Mouse (Mus musculus): ENCODE results near the gene Gm42421. TPM values are rescaled to one million over a fixed set of nuclear protein-coding genes. Genes with fewer than 3 reads are reported as not detected.

Gene Gm42421
- polyA plus RNA-seq, 1 experiment = not detected

DNA sequence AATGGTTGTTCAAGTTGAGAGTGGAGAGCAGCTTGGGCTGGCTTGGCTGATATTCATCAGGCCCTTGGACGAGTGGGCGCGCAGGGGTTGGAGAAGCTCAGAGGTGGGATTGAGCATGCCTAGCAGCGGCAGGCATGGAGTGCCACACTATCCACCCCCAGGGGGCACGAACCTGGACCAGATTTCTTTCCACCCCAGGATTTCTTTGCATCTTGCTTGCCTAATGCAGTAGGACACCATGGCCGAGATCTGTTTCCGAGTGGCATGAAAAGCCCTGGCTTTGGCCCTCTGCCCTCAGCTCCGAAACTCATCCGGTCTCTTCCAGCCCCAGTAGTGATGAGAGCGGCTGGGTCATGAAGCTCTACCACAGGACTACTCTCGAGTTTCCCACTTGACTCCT lies 5.4 kb downstream of the Gm42421 start:
- no peak overlapping the region for H3K27ac ChIP-seq (ENCODE audit: insufficient read depth, low read length)
- H3K4me3 ChIP-seq (ENCODE audit: insufficient read depth, low read length) = no peak overlapping the region
- H3K4me1 ChIP-seq (ENCODE audit: control insufficient read depth, insufficient read depth, low read length) = no peaks in the 10 kb centered on the region
- TF ChIP-seq CTCF (IDR thresholded peaks at IDR 0.05; ENCODE audit: borderline replicate concordance, insufficient read depth, low read length) (no peak), POLR2A (IDR thresholded peaks at IDR 0.05; ENCODE audit: low read depth, low read length) (no peak)

DNA sequence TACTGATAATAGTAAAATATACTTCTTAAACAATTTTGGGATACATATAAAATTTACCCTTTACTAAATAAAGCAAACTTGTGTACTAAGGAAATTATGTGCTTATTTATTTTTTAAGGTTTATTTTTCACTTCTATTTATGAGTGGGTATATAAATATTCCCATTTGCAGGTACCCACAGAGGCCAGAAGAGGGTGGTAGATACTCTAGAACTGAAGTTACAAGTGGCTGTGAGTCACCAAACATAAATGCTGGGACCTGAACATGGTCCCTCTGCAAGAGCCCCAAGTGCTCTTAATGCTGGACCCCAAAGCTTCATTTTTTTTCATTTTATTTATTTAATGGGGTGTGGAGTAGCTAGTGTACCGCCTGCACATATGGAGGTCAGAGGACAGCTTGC lies 5.9 kb downstream of the Gm42421 start:
- TF ChIP-seq POLR2A (IDR thresholded peaks at IDR 0.05; ENCODE audit: low read depth, low read length) (no peak), CTCF (IDR thresholded peaks at IDR 0.05; ENCODE audit: borderline replicate concordance, insufficient read depth, low read length) (no peak)
- Histone ChIP-seq H3K27ac (ENCODE audit: insufficient read depth, low read length) (no peak overlapping the region), H3K4me1 (ENCODE audit: control insufficient read depth, insufficient read depth, low read length) (no peaks in the 10 kb centered on the region), H3K4me3 (ENCODE audit: insufficient read depth, low read length) (no peak overlapping the region)

DNA sequence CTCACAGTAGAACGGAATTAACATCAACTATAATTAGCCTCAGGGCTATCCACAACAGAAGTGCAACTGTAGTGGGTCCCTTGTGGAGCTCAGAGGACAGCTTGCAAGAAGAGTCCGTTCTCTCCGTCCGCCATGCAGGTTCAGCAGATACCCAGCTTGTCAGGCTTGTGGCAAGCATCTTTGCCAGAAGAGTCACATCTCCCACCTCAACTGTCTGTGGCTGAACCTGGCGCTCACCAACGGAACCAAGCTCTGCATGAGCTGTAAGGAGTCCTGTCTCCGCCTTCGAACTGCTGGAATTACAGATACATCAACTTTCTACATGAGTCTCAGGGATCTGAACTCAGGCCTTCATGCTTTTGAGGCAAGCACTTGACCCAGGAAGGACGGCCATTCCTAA lies 8.2 kb downstream of the Gm42421 start:
- Histone ChIP-seq H3K4me1 (ENCODE audit: control insufficient read depth, insufficient read depth, low read length) (no peaks in the 10 kb centered on the region), H3K27ac (ENCODE audit: insufficient read depth, low read length) (no peak overlapping the region)
- TF ChIP-seq POLR2A (IDR thresholded peaks at IDR 0.05; ENCODE audit: low read depth, low read length) (no peak), CTCF (IDR thresholded peaks at IDR 0.05; ENCODE audit: borderline replicate concordance, insufficient read depth, low read length) (no peak)

DNA sequence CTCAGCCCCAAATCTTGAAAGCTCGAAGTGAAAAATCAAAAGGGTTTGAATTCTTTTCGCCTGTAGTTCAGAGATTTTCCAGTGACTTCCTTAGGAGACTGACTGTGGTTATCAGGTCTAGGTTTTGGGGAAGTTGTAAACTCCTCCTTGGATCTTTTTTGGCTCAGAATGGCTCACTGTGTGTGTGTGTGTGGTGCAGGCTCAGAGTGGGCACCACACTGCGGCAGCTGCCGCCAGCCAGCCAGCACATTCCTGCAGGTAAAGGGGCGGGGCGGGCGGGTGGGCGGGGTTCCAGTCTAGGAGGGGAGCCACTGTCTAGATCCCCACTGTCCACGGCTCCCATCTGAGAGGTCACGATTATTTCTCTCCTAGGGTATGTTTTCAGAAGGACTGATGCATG lies 13.6 kb downstream of the Gm42421 start:
- no peak for TF ChIP-seq CTCF (IDR thresholded peaks at IDR 0.05; ENCODE audit: borderline replicate concordance, insufficient read depth, low read length)
- TF ChIP-seq POLR2A (IDR thresholded peaks at IDR 0.05; ENCODE audit: low read depth, low read length) = no peak
- no peak overlapping the region for H3K27ac ChIP-seq (ENCODE audit: insufficient read depth, low read length)
- no peak overlapping the region for H3K4me3 ChIP-seq (ENCODE audit: insufficient read depth, low read length)
- no peaks in the 10 kb centered on the region for H3K4me1 ChIP-seq (ENCODE audit: control insufficient read depth, insufficient read depth, low read length)

More for the DNA sequence above, 8.2 kb downstream of the Gm42421 start:
- no peak overlapping the region for H3K4me3 ChIP-seq (ENCODE audit: insufficient read depth, low read length)

DNA sequence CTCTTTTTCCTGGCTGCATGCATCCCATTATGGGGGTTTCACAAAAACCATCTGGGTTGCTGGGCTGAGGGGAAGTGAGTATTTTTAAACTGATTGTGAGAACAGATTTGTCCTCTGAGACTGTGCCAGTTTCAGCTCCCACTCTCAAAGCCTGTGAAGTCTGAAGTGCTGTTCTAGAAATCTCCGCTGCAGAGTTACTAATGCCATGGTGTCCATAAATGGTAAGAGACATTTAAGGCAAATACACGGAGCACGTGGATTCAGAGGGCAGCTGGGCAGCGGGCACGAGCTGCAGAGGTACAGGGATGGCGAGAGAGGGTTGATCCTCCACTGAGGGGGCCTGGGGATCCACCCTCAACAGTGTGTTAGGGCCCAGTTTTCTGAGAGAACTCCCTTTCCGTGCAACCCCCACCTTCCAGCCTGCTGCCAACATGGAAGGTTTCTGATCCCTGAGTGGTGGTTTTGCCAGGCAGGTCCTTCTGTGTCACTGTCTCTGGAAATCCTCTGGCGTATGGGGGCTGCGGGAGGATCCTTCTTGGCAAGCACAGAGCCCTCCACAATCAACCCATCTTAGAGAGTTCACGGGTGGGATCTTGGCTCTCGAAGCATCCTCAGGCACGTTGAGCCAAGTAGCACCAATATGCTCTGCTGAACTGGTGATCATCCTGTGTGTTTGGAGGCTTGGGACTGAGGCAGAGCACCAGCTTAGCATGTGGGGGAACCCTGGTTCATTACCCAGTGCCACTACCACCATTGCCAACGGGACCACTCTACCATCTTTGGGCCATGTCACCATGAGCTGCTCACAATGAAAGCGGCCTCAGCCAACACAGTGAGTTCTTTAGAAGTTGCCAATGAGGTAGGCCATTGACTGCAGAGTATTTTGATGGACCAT lies 15.5 kb downstream of the Gm42421 start:
- TF ChIP-seq POLR2A (IDR thresholded peaks at IDR 0.05; ENCODE audit: low read depth, low read length) (no peak), CTCF (IDR thresholded peaks at IDR 0.05; ENCODE audit: borderline replicate concordance, insufficient read depth, low read length) (no peak)
- Histone ChIP-seq H3K4me1 (ENCODE audit: control insufficient read depth, insufficient read depth, low read length) (no peaks in the 10 kb centered on the region), H3K4me3 (ENCODE audit: insufficient read depth, low read length) (no peak overlapping the region), H3K27ac (ENCODE audit: insufficient read depth, low read length) (no peak overlapping the region)

DNA sequence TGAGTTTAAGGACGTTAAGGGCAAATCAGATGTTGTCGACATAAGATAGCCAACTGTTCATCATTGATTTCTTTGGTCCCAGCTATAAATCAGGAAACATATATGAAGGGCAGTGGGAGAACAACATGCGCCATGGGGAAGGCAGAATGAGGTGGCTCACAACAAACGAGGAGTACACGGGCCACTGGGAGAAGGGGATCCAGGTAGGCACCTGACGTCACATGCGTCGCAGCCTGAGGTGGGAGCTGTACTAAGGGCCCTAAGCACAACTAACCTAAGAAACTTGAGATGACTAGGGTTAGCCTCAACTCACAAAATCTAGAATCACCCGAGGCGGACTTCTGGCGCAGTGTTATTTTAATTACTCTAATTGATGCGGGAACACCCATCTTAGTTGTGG lies 20.4 kb downstream of the Gm42421 start:
- no peaks in the 10 kb centered on the region for H3K4me1 ChIP-seq (ENCODE audit: control insufficient read depth, insufficient read depth, low read length)
- TF ChIP-seq POLR2A (IDR thresholded peaks at IDR 0.05; ENCODE audit: low read depth, low read length) (no peak), CTCF (IDR thresholded peaks at IDR 0.05; ENCODE audit: borderline replicate concordance, insufficient read depth, low read length) (no peak)
- H3K27ac ChIP-seq (ENCODE audit: insufficient read depth, low read length) = no peak overlapping the region
- H3K4me3 ChIP-seq (ENCODE audit: insufficient read depth, low read length) = no peak overlapping the region

DNA sequence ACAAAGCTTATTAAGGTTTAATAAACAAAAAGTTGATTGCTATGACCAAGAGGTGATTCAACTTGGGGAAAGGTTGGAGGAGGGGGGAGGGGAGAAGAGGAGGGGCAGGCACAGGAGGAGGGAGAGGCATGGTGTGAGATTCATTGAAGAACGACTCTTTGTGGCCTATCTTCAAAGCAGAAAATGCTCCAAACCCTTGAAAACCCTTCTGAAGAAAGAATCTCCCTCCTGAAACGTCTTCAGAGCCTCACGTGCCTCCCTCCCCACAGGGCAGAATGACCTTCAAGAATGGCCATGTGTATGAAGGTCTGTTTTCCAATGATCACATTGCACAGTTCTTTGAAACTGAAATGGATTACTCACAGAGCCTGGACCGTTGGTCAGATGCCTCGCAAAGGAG lies 22.0 kb downstream of the Gm42421 start:
- Histone ChIP-seq H3K4me3 (ENCODE audit: insufficient read depth, low read length) (no peak overlapping the region), H3K27ac (ENCODE audit: insufficient read depth, low read length) (no peak overlapping the region)
- TF ChIP-seq CTCF (IDR thresholded peaks at IDR 0.05; ENCODE audit: borderline replicate concordance, insufficient read depth, low read length) (no peak), POLR2A (IDR thresholded peaks at IDR 0.05; ENCODE audit: low read depth, low read length) (no peak)

DNA sequence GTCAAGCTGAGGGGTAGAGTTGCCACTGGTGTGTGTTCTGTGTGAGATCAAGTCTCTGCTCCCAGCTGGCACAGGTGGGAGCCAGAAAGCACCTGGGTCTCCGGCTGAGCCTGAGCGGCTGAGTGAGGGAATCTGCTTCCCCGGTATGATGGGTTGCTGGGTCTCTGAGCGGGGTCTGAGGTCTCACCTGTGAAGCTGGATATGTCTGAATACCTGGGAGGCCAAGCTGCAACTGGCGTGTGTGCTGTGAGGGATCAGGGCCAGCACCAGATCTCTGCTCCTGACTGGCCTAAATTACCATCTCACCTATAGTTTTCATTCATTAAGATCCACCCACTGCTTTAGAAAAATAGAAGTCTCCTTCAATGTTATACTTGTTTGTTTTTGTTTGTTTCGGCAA lies 29.1 kb downstream of the Gm42421 start:
- H3K4me1 ChIP-seq (ENCODE audit: control insufficient read depth, insufficient read depth, low read length) = no peaks in the 10 kb centered on the region
- TF ChIP-seq POLR2A (IDR thresholded peaks at IDR 0.05; ENCODE audit: low read depth, low read length) (no peak), CTCF (IDR thresholded peaks at IDR 0.05; ENCODE audit: borderline replicate concordance, insufficient read depth, low read length) (no peak)
- no peak overlapping the region for H3K27ac ChIP-seq (ENCODE audit: insufficient read depth, low read length)
- no peak overlapping the region for H3K4me3 ChIP-seq (ENCODE audit: insufficient read depth, low read length)

More for the DNA sequence above, 22.0 kb downstream of the Gm42421 start:
- no peaks in the 10 kb centered on the region for H3K4me1 ChIP-seq (ENCODE audit: control insufficient read depth, insufficient read depth, low read length)

DNA sequence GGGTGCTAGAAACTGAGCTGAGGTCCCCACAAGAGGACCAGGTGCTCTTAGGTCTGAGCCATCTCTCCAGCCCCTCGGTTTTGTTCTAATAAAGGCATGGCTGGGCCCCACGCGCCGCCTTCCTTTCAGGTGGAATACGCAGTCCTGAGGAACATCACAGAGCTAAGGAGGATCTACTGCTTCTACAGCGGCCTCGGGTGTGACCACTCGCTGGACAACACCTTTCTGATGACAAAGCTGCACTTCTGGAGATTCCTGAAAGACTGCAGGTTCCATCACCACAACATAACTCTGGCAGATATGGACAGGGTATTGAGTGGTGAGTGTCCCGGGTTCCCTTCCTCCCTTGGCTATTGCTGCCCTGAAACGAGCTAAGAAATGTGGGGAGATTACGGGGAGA lies 31.6 kb downstream of the Gm42421 start:
- Histone ChIP-seq H3K4me1 (ENCODE audit: control insufficient read depth, insufficient read depth, low read length) (no peaks in the 10 kb centered on the region), H3K27ac (ENCODE audit: insufficient read depth, low read length) (no peak overlapping the region), H3K4me3 (ENCODE audit: insufficient read depth, low read length) (no peak overlapping the region)
- TF ChIP-seq CTCF (IDR thresholded peaks at IDR 0.05; ENCODE audit: borderline replicate concordance, insufficient read depth, low read length) (no peak), POLR2A (IDR thresholded peaks at IDR 0.05; ENCODE audit: low read depth, low read length) (no peak)

DNA sequence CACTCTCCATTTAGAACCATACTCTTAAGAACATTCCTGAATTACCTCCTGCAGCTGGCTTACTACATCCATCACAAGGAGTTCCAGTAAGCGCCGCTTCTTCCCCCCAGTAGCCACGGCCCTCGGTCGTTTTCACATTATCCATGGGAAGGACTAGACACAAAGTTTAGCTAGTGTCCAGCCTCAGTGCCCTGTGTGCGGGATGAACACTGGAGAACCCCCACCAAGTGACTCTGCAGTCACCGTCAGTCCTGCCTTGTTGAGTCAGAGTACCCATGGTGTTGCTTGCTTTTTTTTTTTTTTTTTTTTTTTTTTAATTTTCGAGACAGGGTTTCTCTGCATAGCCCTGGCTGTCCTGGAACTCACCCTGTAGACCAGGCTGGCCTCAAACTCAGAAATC lies 33.2 kb downstream of the Gm42421 start:
- H3K4me3 ChIP-seq (ENCODE audit: insufficient read depth, low read length) = no peak overlapping the region
- TF ChIP-seq POLR2A (IDR thresholded peaks at IDR 0.05; ENCODE audit: low read depth, low read length) = no peak
- no peak for TF ChIP-seq CTCF (IDR thresholded peaks at IDR 0.05; ENCODE audit: borderline replicate concordance, insufficient read depth, low read length)
- H3K27ac ChIP-seq (ENCODE audit: insufficient read depth, low read length) = no peak overlapping the region
- H3K4me1 ChIP-seq (ENCODE audit: control insufficient read depth, insufficient read depth, low read length) = no peaks in the 10 kb centered on the region; the same call in 1 of the 2 replicates
